Mouse (Mus musculus): Measurements from ENCODE around the gene Stra8. TPM values are rescaled to one million over a fixed set of nuclear protein-coding genes. Genes with fewer than 3 reads are reported as not detected.

Stra8 gene
- polyA plus RNA-seq, 1 experiment: not detected

GRCm38 (mm10) chr6:34932633-34933032, 12.7 kb downstream of the Stra8 start:
- H3K4me1 ChIP-seq (ENCODE audit: control insufficient read depth, insufficient read depth, low read length): no peaks in the 10 kb centered on the region
- no peak overlapping the region for H3K27ac ChIP-seq (ENCODE audit: insufficient read depth, low read length)
- no peak overlapping the region for H3K4me3 ChIP-seq (ENCODE audit: insufficient read depth, low read length)
- TF ChIP-seq POLR2A (IDR thresholded peaks at IDR 0.05; ENCODE audit: extremely low read depth, insufficient read depth, low read length) (no peak), CTCF (IDR thresholded peaks at IDR 0.05; ENCODE audit: extremely low read depth, insufficient read depth, low read length) (no peak)

DNA sequence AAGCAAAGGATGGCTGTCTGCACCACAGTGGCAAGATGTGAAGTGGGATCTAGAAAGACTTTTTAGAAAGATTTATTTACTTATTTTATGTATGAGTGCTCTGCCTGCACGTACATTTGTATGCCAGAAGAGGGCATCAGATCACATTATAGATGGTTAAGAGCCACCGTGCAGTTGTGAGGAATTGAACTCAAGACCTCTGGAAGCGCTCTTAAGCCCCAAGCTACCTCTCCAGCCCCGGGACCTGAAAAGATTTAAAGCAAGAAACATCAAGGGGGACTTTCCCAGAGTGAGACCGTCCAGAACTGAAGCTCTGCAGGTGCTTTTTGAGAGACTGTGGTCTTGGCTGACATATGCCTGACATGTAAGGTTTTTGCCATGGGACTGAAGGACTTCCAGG, 16.8 kb downstream of the Stra8 start:
- Histone ChIP-seq H3K4me3 (ENCODE audit: insufficient read depth, low read length) (no peak overlapping the region), H3K4me1 (ENCODE audit: control insufficient read depth, insufficient read depth, low read length) (no peaks in the 10 kb centered on the region), H3K27ac (ENCODE audit: insufficient read depth, low read length) (no peak overlapping the region)
- TF ChIP-seq POLR2A (IDR thresholded peaks at IDR 0.05; ENCODE audit: extremely low read depth, insufficient read depth, low read length) (no peak), CTCF (IDR thresholded peaks at IDR 0.05; ENCODE audit: extremely low read depth, insufficient read depth, low read length) (no peak)

GRCm38 (mm10) chr6:34938280-34938928, 18.4 kb downstream of the Stra8 start:
- Histone ChIP-seq H3K4me3 (ENCODE audit: insufficient read depth, low read length) (no peak overlapping the region), H3K4me1 (ENCODE audit: control insufficient read depth, insufficient read depth, low read length) (no peaks in the 10 kb centered on the region), H3K27ac (ENCODE audit: insufficient read depth, low read length) (no peak overlapping the region)
- TF ChIP-seq POLR2A (IDR thresholded peaks at IDR 0.05; ENCODE audit: extremely low read depth, insufficient read depth, low read length): no peak
- no peak for TF ChIP-seq CTCF (IDR thresholded peaks at IDR 0.05; ENCODE audit: extremely low read depth, insufficient read depth, low read length)

DNA sequence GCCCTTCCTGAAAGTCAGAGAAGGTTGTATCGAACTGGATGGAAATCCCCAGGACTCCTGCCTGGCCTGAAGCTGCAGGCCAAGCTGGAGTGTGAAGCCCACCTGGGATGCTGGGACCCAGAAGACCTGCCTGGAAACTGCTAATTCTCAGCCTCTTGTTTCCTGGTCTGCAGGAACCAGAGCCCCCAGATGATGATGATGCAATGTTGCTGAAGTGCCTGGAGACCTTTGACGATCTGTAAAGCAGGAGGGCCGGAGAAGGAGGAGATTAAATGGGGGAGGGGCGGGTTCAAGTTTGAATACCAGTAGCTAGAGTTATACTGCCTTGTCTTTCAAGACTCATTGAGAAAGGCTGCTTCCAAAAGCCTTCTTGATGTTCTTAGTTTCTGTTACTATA, 19.0 kb downstream of the Stra8 start:
- TF ChIP-seq POLR2A (IDR thresholded peaks at IDR 0.05; ENCODE audit: extremely low read depth, insufficient read depth, low read length): no peak
- no peak for TF ChIP-seq CTCF (IDR thresholded peaks at IDR 0.05; ENCODE audit: extremely low read depth, insufficient read depth, low read length)
- no peak overlapping the region for H3K4me3 ChIP-seq (ENCODE audit: insufficient read depth, low read length)
- no peak overlapping the region for H3K27ac ChIP-seq (ENCODE audit: insufficient read depth, low read length)
- no peaks in the 10 kb centered on the region for H3K4me1 ChIP-seq (ENCODE audit: control insufficient read depth, insufficient read depth, low read length)

DNA sequence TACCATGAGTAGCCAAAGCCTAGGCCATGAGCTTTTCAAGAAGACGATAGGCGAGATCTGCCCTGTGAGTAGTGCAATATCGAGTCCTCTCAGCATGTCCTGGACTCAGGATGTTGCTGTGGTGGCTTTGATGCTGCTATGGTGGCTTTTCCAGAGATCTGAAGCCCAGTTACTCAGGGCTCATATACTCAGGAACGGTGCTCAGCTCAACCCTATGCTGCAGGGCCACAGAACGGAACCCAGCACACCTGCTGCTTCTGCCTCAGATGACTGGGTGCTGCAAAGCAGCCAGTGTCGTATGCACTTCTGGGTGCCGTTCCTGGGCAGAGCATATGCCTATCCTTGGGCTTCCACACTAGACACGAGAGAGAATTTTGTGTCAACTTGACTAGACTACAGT, 19.5 kb downstream of the Stra8 start:
- Histone ChIP-seq H3K4me1 (ENCODE audit: control insufficient read depth, insufficient read depth, low read length) (no peaks in the 10 kb centered on the region), H3K4me3 (ENCODE audit: insufficient read depth, low read length) (no peak overlapping the region), H3K27ac (ENCODE audit: insufficient read depth, low read length) (no peak overlapping the region)
- no peak for TF ChIP-seq POLR2A (IDR thresholded peaks at IDR 0.05; ENCODE audit: extremely low read depth, insufficient read depth, low read length)
- TF ChIP-seq CTCF (IDR thresholded peaks at IDR 0.05; ENCODE audit: extremely low read depth, insufficient read depth, low read length): no peak

DNA sequence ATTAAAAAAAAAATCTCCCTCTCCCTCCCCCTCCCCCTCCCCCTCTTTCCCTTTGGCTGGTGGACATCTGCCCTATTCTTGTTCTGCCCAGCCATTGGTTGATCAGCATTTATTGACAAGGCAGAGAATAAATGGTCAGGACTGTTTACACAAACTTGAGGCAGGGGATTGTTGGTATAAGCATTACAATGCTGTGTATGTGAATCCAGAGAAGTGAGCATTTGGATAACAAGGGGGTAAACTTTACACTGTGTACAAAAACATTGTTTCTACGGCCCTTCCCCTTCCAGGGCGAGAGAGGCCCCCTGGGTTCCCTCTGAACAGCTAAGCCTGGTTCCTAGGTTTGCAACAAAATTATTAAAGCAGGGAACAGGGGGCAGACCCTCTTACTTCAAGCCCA, 21.5 kb downstream of the Stra8 start:
- Histone ChIP-seq H3K27ac (ENCODE audit: insufficient read depth, low read length) (no peak overlapping the region), H3K4me3 (ENCODE audit: insufficient read depth, low read length) (no peak overlapping the region), H3K4me1 (ENCODE audit: control insufficient read depth, insufficient read depth, low read length) (no peaks in the 10 kb centered on the region)
- no peak for TF ChIP-seq POLR2A (IDR thresholded peaks at IDR 0.05; ENCODE audit: extremely low read depth, insufficient read depth, low read length)
- no peak for TF ChIP-seq CTCF (IDR thresholded peaks at IDR 0.05; ENCODE audit: extremely low read depth, insufficient read depth, low read length)

- TF ChIP-seq POLR2A (IDR thresholded peaks at IDR 0.05; ENCODE audit: extremely low read depth, insufficient read depth, low read length) (no peak), CTCF (IDR thresholded peaks at IDR 0.05; ENCODE audit: extremely low read depth, insufficient read depth, low read length) (no peak)
- Histone ChIP-seq H3K4me3 (ENCODE audit: insufficient read depth, low read length) (no peak overlapping the region), H3K27ac (ENCODE audit: insufficient read depth, low read length) (no peak overlapping the region), H3K4me1 (ENCODE audit: control insufficient read depth, insufficient read depth, low read length) (no peaks in the 10 kb centered on the region)
Measured at GRCm38 (mm10) chr6:34942446-34942845, 22.5 kb downstream of the Stra8 start.

DNA sequence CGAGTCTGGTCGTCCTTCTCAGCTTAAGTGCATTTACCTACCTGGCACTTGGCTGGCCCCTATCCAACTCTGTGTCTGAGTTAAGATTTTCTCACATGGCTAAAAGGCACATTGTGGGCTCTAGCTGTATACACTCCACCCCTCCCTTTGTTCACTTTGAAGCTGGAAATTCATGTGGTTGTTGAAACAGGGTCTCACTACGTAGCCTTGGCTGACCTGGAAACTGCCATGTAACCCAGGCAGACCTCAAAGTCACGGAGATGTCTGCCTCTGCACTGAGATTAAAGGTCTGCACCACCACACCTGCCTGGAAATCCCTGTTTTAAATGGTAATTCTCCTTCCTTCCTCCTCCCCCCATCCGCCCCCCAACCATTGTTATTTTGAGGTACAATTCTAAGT, 23.5 kb downstream of the Stra8 start:
- TF ChIP-seq CTCF (IDR thresholded peaks at IDR 0.05; ENCODE audit: extremely low read depth, insufficient read depth, low read length): no peak
- H3K4me3 ChIP-seq (ENCODE audit: insufficient read depth, low read length): no peak overlapping the region
- no peak overlapping the region for H3K27ac ChIP-seq (ENCODE audit: insufficient read depth, low read length)
- H3K4me1 ChIP-seq (ENCODE audit: control insufficient read depth, insufficient read depth, low read length): no peaks in the 10 kb centered on the region

DNA sequence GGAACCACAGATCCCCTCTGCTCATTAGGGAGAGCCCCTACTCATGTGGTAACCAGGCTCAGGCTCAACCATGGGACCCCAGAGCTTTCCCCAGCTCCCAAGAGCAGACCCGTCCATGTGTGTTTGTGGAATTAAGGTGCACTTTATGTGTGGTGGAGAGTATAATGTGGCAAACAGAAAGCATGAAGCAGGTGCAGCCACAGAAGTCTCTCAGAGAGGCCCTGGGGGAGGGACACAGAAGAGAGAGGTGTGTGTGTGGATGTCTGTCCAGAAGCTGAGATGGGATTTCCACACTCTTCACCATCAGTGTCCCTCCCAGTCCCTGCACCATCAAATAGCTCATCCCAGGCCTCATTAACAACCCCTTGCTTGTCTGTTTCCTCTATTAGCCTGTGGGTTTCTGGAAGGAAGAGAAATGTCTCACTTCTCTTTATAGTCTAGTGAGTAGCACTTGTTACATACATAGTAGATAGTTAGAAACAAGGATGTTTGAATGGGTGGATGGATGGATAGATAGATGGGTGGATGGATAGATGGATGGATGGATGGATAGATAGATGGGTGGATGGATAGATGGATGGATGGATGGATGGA, 26.6 kb downstream of the Stra8 start:
- Histone ChIP-seq H3K4me3 (ENCODE audit: insufficient read depth, low read length) (no peak overlapping the region), H3K4me1 (ENCODE audit: control insufficient read depth, insufficient read depth, low read length) (no peaks in the 10 kb centered on the region), H3K27ac (ENCODE audit: insufficient read depth, low read length) (no peak overlapping the region)
- TF ChIP-seq POLR2A (IDR thresholded peaks at IDR 0.05; ENCODE audit: extremely low read depth, insufficient read depth, low read length) (no peak), CTCF (IDR thresholded peaks at IDR 0.05; ENCODE audit: extremely low read depth, insufficient read depth, low read length) (no peak)

- Histone ChIP-seq H3K4me3 (ENCODE audit: insufficient read depth, low read length) (peak overlapping the region; percentile 4; the same call in 1 of the 2 replicates), H3K4me1 (ENCODE audit: control insufficient read depth, insufficient read depth, low read length) (no peaks in the 10 kb centered on the region), H3K27ac (ENCODE audit: insufficient read depth, low read length) (no peak overlapping the region)
- TF ChIP-seq CTCF (IDR thresholded peaks at IDR 0.05; ENCODE audit: extremely low read depth, insufficient read depth, low read length): no peak
- no peak for TF ChIP-seq POLR2A (IDR thresholded peaks at IDR 0.05; ENCODE audit: extremely low read depth, insufficient read depth, low read length)
Measured at GRCm38 (mm10) chr6:34948461-34948860, 28.5 kb downstream of the Stra8 start.
